Mouse (Mus musculus) olfactory bulb, adult 2 months (tissue): Measurements from ENCODE around the gene Fkbp3. TPM values are rescaled to one million over a fixed set of nuclear protein-coding genes. Genes with fewer than 3 reads are reported as not detected.

Source experiments
- H3K27ac ChIP-seq: fragments of 200-500 bp; 2 replicates; pipeline ENCODE4 v1.5.1; 2012; ENCODE audit warnings: low read depth, low read length; ENCODE audit not compliant: insufficient read depth
- H3K4me1 ChIP-seq: fragments of 200-500 bp; 2 replicates; pipeline ENCODE4 v1.6.1; 2012; ENCODE audit warnings: low read length; ENCODE audit not compliant: control insufficient read depth, insufficient read depth
- H3K4me3 ChIP-seq: fragments of 200-500 bp; 2 replicates; pipeline ENCODE4 v1.5.1; 2012; ENCODE audit warnings: mild to moderate bottlenecking, low read depth, low read length, moderate library complexity; ENCODE audit not compliant: insufficient read depth
- CTCF ChIP-seq: fragments of 200-500 bp; IDR thresholded peaks from 2 replicates; pipeline ENCODE4 v1.5.1; 2012; ENCODE audit warnings: low read depth, mild to moderate bottlenecking, low read length, moderate library complexity; ENCODE audit not compliant: insufficient read depth
- POLR2A ChIP-seq: fragments of 200-500 bp; IDR thresholded peaks from 2 replicates; pipeline ENCODE4 v1.6.1; 2012; ENCODE audit warnings: mild to moderate bottlenecking, low read depth, low read length, moderate library complexity; ENCODE audit not compliant: insufficient read depth
- WGBS: fragments of 180-500 bp; shearing (Covaris S2); methylation state at CpG from one replicate; pipeline ENCODE4 v1.1.7; 2018; 5-methylcytosine and 5-hydroxymethylcytosine counted together
- polyA plus RNA-seq: library from polyadenylated mRNA; stranded (reverse); fragments of >200 nt; gene quantifications from 2 replicates; pipeline ENCODE4 v1.2.4, GENCODE M21; 2012; ENCODE audit warnings: low replicate concordance; ENCODE audit not compliant: missing spikeins, insufficient read depth, insufficient read length

The Fkbp3 gene
- polyA plus RNA-seq, 1 experiment: not detected

DNA sequence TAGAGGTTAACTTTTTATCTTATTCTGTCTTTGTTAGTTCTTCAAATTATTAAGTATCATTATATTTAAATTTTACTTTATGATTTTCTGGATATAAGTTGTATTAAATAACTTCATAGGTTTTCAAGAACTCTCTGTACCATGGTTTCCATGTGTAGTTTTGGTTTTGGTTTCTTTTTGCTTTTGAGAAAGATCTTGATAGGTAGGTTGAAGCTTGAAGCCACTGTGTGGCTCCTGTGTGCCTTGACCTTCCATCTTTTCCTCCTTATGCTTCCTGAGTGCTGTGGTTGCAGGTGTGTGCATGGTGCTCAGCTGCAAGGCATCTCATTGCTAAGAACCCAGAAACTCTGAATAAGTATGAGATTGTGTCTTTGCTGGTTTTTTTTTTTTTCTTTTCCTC lies 25.0 kb downstream of the Fkbp3 start:
- TF ChIP-seq POLR2A (no peak), CTCF (no peak)
- no peaks in the 10 kb centered on the region for H3K4me1 ChIP-seq
- no peak overlapping the region for H3K27ac ChIP-seq
- no peak overlapping the region for H3K4me3 ChIP-seq

GRCm38 (mm10) chr12:65037546-65037937 lies 36.3 kb downstream of the Fkbp3 start:
- Histone ChIP-seq H3K4me3 (no peak overlapping the region), H3K27ac (no peak overlapping the region), H3K4me1 (peaks cover 2% of the 10 kb centered on the region; the same call in 1 of the 2 replicates)
- TF ChIP-seq POLR2A (no peak), CTCF (no peak)
- 5% methylated on average over 4 of the region's 4 CpGs for WGBS

DNA sequence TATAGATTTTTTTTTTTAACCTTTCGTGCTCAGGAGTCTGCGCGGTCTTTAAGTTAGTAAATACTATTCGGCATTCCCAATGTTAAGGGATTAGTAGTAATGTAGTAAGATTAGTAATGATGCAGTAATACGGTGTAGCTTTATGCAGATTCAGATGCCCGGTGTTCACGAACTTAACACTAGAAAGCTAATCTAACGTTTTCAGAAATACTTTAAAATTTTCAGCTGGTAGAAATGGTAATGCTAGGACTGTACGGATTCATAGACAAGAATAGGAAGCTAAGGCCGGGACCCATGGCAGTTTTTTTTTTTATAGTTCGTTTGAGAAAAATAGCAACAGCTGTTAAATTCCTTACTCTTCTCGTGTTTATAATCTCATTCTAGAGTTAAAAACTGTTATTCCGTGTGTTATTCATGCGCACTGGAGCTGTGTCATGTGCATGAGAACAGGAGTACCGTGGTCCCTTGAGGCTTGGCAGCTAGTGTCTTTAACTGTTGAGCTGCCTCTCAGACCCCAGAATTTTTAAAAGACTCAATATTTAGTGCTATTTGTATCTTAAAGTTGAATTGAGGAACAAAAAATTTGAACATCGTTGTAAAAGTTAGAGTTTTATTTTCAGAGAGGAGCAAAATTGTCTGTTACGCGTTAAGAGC lies 36.8 kb downstream of the Fkbp3 start:
- no peak for TF ChIP-seq POLR2A
- no peak for TF ChIP-seq CTCF
- no peak overlapping the region for H3K27ac ChIP-seq
- WGBS: 6% methylated on average over 18 of the region's 18 CpGs
- H3K4me1 ChIP-seq: peaks cover 2% of the 10 kb centered on the region; the same call in 1 of the 2 replicates
- peak overlapping the region; percentile 87; the same call in 1 of the 2 replicates for H3K4me3 ChIP-seq

DNA sequence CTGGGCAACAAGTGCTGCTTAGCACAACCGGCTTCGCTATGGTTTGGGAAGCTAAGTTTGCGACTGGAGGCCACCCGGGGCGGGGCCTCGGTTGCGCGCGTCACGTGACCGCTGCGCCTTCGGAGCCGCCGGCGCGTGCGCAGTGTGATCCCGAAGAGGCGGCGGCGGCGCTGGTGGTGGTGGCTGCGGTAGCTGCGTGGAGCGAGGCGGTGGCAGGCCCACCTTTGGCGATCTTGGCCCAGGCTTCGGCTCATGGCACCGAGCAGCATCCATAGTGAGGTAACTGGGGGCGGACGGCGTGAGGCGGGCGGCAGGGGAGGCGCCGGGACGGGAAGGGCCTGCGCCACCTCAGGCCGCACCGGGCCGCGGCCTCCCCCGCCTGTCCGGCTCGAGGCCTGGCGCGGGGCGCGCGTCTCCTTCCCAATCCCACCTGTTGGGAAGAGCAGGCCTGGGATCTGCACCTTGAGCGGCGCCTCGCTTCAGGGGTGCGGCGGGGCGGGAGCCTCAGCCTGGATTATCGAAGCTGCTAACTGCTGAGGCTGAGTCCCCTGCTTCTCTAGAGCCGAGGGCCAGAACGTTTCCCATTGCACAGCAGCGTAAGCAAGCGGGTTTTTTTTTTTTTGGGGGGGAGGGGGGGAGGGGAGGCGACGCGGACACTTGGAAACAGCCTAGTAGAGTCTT lies 37.5 kb downstream of the Fkbp3 start, which contains the start of gene Prpf39:
Prpf39 (plus strand) TSS at position 144 of the 681 bp plus-strand sequence.
- Histone ChIP-seq H3K4me1 (peaks cover 2% of the 10 kb centered on the region; the same call in 1 of the 2 replicates), H3K4me3 (peak within 1 kb of the TSS; percentile 87), H3K27ac (peak within 1 kb of the TSS; percentile 5)
- WGBS: under 1% methylated on average over 65 of the region's 65 CpGs
- TF ChIP-seq CTCF (no peak), POLR2A (peak; percentile 87)

GRCm38 (mm10) chr12:65035839-65036189 lies 38.0 kb downstream of the Fkbp3 start:
- 42% methylated on average over 8 of the region's 8 CpGs for WGBS
- no peak for TF ChIP-seq POLR2A
- TF ChIP-seq CTCF: no peak
- peak overlapping the region; percentile 87 for H3K4me3 ChIP-seq
- H3K4me1 ChIP-seq: peaks cover 2% of the 10 kb centered on the region; the same call in 1 of the 2 replicates
- no peak overlapping the region for H3K27ac ChIP-seq

DNA sequence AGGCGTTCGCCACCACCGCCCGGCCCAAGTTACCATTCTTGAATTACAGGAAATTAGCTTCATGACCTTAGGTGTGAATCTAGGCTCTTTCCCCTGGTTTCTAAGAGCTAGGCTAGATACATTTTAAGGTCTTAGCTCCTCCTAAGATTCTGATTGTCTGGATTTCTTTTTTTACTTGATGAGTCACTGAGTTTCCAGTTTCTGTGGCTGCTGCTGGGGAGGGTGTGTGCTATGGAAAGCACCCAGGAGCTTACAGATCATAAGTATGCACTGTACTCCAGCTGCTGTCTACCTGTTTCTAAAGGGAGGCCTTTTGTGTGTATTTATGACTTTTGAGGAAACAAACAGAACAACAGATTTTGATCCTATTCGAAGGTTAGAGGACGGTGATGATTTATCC lies 51.0 kb downstream of the Fkbp3 start:
- Histone ChIP-seq H3K4me3 (no peak overlapping the region), H3K4me1 (no peaks in the 10 kb centered on the region), H3K27ac (no peak overlapping the region)
- TF ChIP-seq POLR2A (no peak), CTCF (no peak)
- WGBS: 73% methylated on average over 6 of the region's 6 CpGs

Other genes starting within 250 kb of the Fkbp3 start
- gene Gm527, start 156.1 kb downstream of the Fkbp3 start, polyA plus RNA-seq: not detected in 2 replicates
- gene Klhl28, start 108.5 kb downstream of the Fkbp3 start, polyA plus RNA-seq: not detected in 2 replicates
- gene Togaram1, start 108.2 kb downstream of the Fkbp3 start, polyA plus RNA-seq: 114 TPM in 1 of 2 replicates, not detected in the other
- not detected in 2 replicates for gene Prpf39, start 37.7 kb downstream of the Fkbp3 start, polyA plus RNA-seq
- not detected in 2 replicates for gene Fancm, start 1.6 kb upstream of the Fkbp3 start, polyA plus RNA-seq
- not detected in 2 replicates for gene Mis18bp1, start 98.6 kb upstream of the Fkbp3 start, polyA plus RNA-seq
- not detected in 2 replicates for gene Wdr20rt, start 151.5 kb upstream of the Fkbp3 start, polyA plus RNA-seq